Mouse (Mus musculus): Measurements from ENCODE around the gene Ano6.

Ano6 gene

GRCm38 (mm10) chr15:95790529-95791071 lies at the start of gene Ano6:
Gene Ano6 (plus strand): TSS chr15:95790843.
- peak; percentile 73 to 86 for DNase-seq (ENCODE audit: low read depth in 1 of 2, low spot score in 2 of 2)

- DNase-seq (ENCODE audit: low read depth in 1 of 2, low spot score in 2 of 2), result no peak
Measured at GRCm38 (mm10) chr15:95742955-95743354, 47.7 kb upstream of the Ano6 start.

DNA sequence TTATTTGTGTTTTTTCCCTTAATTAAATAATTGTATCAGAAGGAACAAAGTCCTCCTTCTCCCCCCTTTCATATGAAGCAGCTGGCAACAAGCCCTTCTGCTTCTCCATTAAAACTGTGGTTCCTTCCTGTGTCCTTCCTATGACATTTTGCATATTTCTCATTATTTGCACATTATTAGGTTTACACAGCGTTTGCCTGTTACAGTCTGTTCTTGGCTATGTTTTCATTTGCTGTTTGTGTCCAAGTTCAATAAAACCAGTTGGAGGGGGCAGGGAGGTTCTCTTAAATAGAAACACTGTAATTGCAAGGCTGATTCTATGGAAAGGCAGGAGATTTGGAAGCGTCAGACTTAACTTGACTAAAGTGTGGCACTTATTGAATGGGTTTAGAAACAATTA lies 46.8 kb upstream of the Ano6 start:
- no peak for DNase-seq (ENCODE audit: low read depth in 1 of 2, low spot score in 2 of 2)

- DNase-seq (ENCODE audit: low read depth in 1 of 2, low spot score in 2 of 2), result no peak
Measured at GRCm38 (mm10) chr15:95745346-95746106, 45.1 kb upstream of the Ano6 start.

GRCm38 (mm10) chr15:95746513-95746912 lies 44.1 kb upstream of the Ano6 start:
- DNase-seq (ENCODE audit: low read depth in 1 of 2, low spot score in 2 of 2), result no peak

DNA sequence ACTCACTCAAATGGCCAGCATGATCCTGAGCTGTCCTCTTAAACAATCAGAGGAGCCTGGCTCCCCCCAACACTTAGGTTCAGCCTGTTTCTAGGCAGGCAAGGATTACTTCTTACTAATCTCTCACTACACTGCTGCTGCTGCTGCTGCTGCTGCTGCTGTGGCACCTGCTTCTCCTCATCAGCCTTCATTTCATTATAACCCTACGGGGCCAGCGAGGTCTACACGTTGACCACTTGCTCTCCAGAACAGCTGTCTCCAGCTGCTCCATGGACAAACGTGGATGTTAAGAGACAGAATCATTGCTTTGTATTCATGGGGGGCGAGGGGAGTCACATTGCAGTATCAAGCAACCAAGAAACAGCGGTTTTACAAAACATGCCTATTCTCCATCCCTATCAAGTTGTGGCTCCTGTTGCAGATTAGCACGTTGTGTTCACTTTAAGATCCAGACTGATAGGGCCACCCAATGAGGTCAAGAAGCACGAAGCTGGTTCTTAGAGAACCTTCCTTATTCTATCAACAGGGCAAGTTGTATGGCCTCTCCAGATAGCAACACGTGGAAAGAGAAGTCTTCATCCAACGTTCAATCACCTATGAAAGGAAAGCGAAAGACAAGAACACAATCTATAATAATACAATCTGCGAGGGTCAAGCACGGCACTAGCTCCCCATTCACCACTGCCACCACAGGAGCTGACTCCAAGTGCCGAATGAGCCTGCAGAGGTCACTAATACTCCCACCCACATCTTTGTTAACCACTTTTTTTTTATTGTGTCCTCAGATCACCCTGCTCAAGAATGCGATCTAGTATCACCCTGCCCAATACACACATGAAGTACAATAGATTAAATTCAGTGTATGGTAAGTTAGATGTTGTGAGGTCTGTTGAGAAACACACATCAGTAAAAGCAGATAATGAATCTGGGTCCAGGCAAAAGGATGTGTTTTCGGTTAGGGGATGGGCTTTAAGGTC lies 43.4 kb upstream of the Ano6 start:
- no peak for DNase-seq (ENCODE audit: low read depth in 1 of 2, low spot score in 2 of 2)

DNA sequence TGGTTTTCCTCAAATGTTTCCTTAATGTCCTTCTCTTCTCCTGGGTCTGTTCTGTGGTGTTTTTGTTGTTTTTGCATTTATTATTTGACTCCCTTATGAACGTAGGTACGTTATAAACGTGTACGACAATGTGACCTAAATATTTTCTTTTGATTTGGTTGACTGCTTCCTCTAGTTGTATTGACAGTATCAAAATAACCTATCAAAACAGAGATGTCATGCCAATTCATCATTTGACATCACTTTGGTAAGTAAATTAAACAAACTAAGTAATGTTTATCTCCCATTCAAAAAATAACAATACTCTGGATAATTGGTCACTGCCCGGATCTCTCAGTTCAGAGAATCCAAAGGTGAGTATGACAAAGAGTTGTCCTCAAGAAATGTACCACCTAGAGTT lies 41.4 kb upstream of the Ano6 start:
- DNase-seq (ENCODE audit: low read depth in 1 of 2, low spot score in 2 of 2), result no peak

DNA sequence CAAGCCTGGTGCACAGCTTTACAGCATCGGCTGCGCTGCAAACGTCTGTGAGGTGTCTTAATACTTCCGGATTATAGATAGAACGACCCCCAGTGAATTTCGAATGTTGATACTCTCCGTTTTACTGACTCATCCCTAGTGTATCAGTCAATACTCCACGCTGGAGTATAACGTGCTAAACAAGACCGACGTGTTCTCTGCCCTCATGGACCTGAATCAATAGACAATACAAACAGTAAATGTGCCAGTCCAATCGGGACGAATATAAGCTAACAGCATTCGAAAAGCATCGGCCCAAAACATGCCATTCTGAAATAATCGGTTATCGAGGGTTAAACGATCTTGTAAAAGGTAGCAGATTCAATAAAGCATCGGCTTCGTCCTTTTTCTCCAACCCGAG lies 40.6 kb upstream of the Ano6 start:
- no peak for DNase-seq (ENCODE audit: low read depth in 1 of 2, low spot score in 2 of 2)

- DNase-seq (ENCODE audit: low read depth in 1 of 2, low spot score in 2 of 2), result no peak
Measured at GRCm38 (mm10) chr15:95751832-95752676, 38.6 kb upstream of the Ano6 start.

GRCm38 (mm10) chr15:95752677-95753019 lies 38.0 kb upstream of the Ano6 start:
- no peak for DNase-seq (ENCODE audit: low read depth in 1 of 2, low spot score in 2 of 2)

GRCm38 (mm10) chr15:95753031-95753430 lies 37.6 kb upstream of the Ano6 start:
- DNase-seq (ENCODE audit: low read depth in 1 of 2, low spot score in 2 of 2), result no peak

DNA sequence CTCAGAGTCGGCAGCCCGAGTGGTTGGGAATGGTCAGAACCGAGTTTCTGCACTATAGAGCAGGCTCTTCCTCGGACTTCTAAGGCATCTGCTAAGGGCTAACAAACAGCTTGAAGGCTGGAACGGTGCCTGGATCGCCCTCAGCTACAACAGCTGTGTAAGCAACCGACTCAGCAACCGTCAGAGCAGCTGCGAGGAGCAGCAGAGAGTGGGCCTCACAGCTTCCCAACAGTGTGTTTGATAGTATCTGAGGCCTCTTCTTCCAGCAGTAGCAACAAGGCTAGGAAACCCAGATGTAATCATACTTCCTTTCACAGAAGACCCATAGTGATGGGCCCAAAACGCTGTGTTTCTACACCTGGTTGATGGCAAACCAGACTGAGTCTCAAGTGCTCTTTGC lies 33.5 kb upstream of the Ano6 start:
- DNase-seq (ENCODE audit: low read depth in 1 of 2, low spot score in 2 of 2), result no peak

GRCm38 (mm10) chr15:95758069-95758468 lies 32.6 kb upstream of the Ano6 start:
- DNase-seq (ENCODE audit: low read depth in 1 of 2, low spot score in 2 of 2), result no peak

- no peak for DNase-seq (ENCODE audit: low read depth in 1 of 2, low spot score in 2 of 2)
Measured at GRCm38 (mm10) chr15:95758696-95759434, 31.8 kb upstream of the Ano6 start.

- no peak for DNase-seq (ENCODE audit: low read depth in 1 of 2, low spot score in 2 of 2)
Measured at GRCm38 (mm10) chr15:95759857-95760256, 30.8 kb upstream of the Ano6 start.

GRCm38 (mm10) chr15:95761420-95761819 lies 29.2 kb upstream of the Ano6 start:
- no peak for DNase-seq (ENCODE audit: low read depth in 1 of 2, low spot score in 2 of 2)

- peak in 1 of 2 experiments; percentile 41 for DNase-seq (ENCODE audit: low read depth in 1 of 2, low spot score in 2 of 2)
Measured at GRCm38 (mm10) chr15:95762661-95763303, 27.9 kb upstream of the Ano6 start.

DNA sequence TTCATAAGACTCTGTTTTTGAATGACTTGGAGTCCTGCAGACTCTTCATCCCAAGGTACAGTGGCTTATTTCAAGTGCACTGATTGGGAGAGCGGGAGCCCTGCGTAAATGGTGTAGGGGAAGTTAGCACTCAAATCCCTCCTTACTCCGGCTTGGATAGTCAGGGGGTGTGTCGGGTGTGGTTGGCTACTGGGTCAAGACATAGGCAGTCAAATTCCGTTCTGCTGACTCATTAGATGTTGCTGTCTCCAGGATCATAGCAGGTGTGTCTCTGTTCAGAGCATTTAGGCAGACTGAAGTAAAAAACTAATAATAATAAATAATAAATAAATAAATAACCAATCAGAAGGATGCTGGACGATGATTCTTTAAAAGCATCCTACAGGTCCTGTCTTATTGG lies 27.2 kb upstream of the Ano6 start:
- DNase-seq (ENCODE audit: low read depth in 1 of 2, low spot score in 2 of 2), result no peak

GRCm38 (mm10) chr15:95765271-95765670 lies 25.4 kb upstream of the Ano6 start:
- DNase-seq (ENCODE audit: low read depth in 1 of 2, low spot score in 2 of 2), result no peak

GRCm38 (mm10) chr15:95765936-95766335 lies 24.7 kb upstream of the Ano6 start:
- DNase-seq (ENCODE audit: low read depth in 1 of 2, low spot score in 2 of 2), result no peak
